Mouse (Mus musculus): Measurements from ENCODE around the gene Myo16. TPM values are rescaled to one million over a fixed set of nuclear protein-coding genes. Genes with fewer than 3 reads are reported as not detected.

Gene Myo16
- polyA plus RNA-seq, 1 experiment: 0.08 TPM

DNA sequence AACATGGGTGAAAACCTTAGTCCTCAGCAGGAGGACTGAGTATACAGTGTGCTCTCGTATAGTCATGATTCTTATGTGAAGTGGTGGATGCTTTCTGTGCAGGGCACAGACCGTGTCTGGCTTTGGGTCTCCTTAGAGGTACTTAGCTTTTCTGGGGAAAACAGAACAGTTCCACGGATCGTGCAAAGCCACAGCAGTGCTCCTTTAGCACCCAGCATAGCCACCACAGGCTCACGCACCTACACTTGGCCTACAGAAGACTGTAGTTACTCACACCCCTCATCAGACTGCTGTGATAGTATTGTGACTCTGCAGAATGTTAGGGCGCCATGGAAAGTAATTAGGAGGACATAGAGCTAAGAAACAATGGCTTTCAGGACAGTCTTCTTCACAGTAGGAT is 346.8 kb downstream of the Myo16 start:
- Histone ChIP-seq H3K27me3 (replicated peaks; ENCODE audit: control insufficient read depth, insufficient read depth, low read length) (no peaks in the 10 kb centered on the region), H3K4me3 (ENCODE audit: insufficient read depth, low read depth, low read length) (no peak overlapping the region), H3K27ac (ENCODE audit: insufficient read depth, low read depth, low read length) (no peak overlapping the region), H3K36me3 (ENCODE audit: control insufficient read depth, insufficient read depth, low read length) (no peaks in the 10 kb centered on the region), H3K4me1 (ENCODE audit: control insufficient read depth, insufficient read depth, low read length) (no peaks in the 10 kb centered on the region)
- WGBS: 91% methylated on average over 6 of the region's 6 CpGs
- TF ChIP-seq CTCF (conservative IDR thresholded peaks at IDR 0.05; ENCODE audit: insufficient read depth, insufficient read length, low read depth, low read length): no peak
- no peak for TF ChIP-seq POLR2A (IDR thresholded peaks at IDR 0.05; ENCODE audit: low read depth, low read length)
- no peak for DNase-seq

DNA sequence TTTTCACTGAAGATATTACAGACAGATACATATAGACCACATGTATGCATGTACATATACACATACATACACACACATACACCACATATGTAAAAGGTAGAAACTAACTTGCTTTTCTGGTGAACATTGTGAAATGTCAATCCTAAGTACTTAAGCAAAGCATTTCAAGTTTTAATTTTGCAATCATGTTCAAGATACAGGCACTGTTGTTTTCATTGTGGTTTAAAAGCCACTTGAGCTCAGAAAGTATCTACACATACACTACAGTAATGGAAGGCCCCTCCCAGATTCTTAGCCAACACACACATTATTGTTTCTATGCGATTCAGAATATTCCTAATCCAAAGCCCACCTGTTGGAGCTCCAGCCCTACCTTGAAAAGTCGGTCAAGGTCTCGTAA is 348.0 kb downstream of the Myo16 start:
- Histone ChIP-seq H3K4me3 (ENCODE audit: insufficient read depth, low read depth, low read length) (no peak overlapping the region), H3K27me3 (replicated peaks; ENCODE audit: control insufficient read depth, insufficient read depth, low read length) (no peaks in the 10 kb centered on the region), H3K36me3 (ENCODE audit: control insufficient read depth, insufficient read depth, low read length) (no peaks in the 10 kb centered on the region), H3K4me1 (ENCODE audit: control insufficient read depth, insufficient read depth, low read length) (no peaks in the 10 kb centered on the region), H3K27ac (ENCODE audit: insufficient read depth, low read depth, low read length) (no peak overlapping the region)
- DNase-seq: no peak
- TF ChIP-seq CTCF (conservative IDR thresholded peaks at IDR 0.05; ENCODE audit: insufficient read depth, insufficient read length, low read depth, low read length) (no peak), POLR2A (IDR thresholded peaks at IDR 0.05; ENCODE audit: low read depth, low read length) (no peak)
- 87% methylated on average over 3 of the region's 3 CpGs for WGBS

DNA sequence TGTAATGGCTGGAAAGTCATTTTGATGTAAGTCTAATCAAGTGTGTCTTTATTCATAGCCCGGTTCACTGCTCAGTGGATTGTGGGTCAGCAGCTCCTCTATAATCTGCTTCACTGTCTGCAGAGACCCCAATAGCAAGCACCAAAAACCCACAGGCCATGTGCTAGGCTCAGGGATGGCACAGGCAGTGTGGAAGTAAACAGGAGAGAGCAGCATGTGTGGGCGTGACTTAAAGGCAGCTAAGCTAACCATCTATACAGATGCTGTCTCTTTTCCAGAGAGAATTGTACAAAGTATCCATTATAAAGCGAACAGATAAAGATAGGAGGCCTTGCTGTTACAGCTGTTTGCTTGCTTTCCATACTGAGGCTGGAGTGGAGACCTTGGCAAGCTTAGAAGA is 358.4 kb downstream of the Myo16 start:
- 84% methylated on average over 3 of the region's 3 CpGs for WGBS
- no peaks in the 10 kb centered on the region for H3K4me1 ChIP-seq (ENCODE audit: control insufficient read depth, insufficient read depth, low read length)
- H3K4me3 ChIP-seq (ENCODE audit: insufficient read depth, low read depth, low read length): no peak overlapping the region
- no peak for DNase-seq
- H3K36me3 ChIP-seq (ENCODE audit: control insufficient read depth, insufficient read depth, low read length): no peaks in the 10 kb centered on the region
- no peak for TF ChIP-seq CTCF (conservative IDR thresholded peaks at IDR 0.05; ENCODE audit: insufficient read depth, insufficient read length, low read depth, low read length)
- no peak for TF ChIP-seq POLR2A (IDR thresholded peaks at IDR 0.05; ENCODE audit: low read depth, low read length)
- H3K27ac ChIP-seq (ENCODE audit: insufficient read depth, low read depth, low read length): no peak overlapping the region
- H3K27me3 ChIP-seq (replicated peaks; ENCODE audit: control insufficient read depth, insufficient read depth, low read length): no peaks in the 10 kb centered on the region

DNA sequence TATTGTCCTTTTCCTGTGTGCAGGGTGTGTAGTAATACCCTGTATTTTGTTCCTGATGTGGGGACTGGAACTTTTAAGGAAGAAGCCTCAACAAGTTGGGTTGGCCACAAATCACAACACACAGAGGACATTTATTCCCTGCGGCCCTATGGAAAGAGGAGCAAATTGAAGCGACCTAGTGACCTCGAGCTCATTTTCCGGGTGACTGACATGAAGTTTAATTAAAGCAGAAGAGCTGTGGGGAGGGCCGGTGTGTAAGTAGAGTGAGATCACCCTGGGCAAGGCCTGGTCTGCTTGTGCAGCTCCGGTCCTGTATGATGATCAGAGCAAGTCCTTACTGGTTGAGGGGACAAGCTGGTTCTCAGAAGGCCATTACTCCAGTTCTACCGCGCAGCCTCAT is 363.7 kb downstream of the Myo16 start:
- no peak overlapping the region for H3K27ac ChIP-seq (ENCODE audit: insufficient read depth, low read depth, low read length)
- H3K36me3 ChIP-seq (ENCODE audit: control insufficient read depth, insufficient read depth, low read length): no peaks in the 10 kb centered on the region
- WGBS: 57% methylated on average over 8 of the region's 8 CpGs
- DNase-seq: no peak
- no peak for TF ChIP-seq POLR2A (IDR thresholded peaks at IDR 0.05; ENCODE audit: low read depth, low read length)
- no peak for TF ChIP-seq CTCF (conservative IDR thresholded peaks at IDR 0.05; ENCODE audit: insufficient read depth, insufficient read length, low read depth, low read length)
- H3K4me3 ChIP-seq (ENCODE audit: insufficient read depth, low read depth, low read length): no peak overlapping the region
- no peaks in the 10 kb centered on the region for H3K4me1 ChIP-seq (ENCODE audit: control insufficient read depth, insufficient read depth, low read length)
- no peaks in the 10 kb centered on the region for H3K27me3 ChIP-seq (replicated peaks; ENCODE audit: control insufficient read depth, insufficient read depth, low read length)

DNA sequence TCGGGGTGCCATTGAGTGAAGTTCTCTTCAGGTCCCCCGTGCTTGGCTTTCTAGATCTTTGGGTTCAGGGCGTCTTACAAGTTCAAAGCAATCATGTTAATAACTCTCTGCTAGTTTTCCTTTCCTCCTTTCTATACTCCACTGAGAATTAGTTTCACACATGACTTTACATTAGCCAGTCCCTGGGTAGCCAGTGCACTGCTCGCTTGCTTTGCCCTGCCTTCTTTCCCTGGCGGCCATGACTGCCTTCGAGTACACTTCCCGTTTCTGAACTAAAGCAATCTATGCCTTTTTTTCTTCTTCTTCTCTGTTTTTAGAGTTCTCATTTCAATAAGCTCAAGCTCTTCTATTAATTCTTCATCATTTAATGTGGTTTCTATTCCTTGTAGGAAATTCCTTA is 365.6 kb downstream of the Myo16 start:
- Histone ChIP-seq H3K4me1 (ENCODE audit: control insufficient read depth, insufficient read depth, low read length) (no peaks in the 10 kb centered on the region), H3K4me3 (ENCODE audit: insufficient read depth, low read depth, low read length) (no peak overlapping the region), H3K27ac (ENCODE audit: insufficient read depth, low read depth, low read length) (no peak overlapping the region), H3K27me3 (replicated peaks; ENCODE audit: control insufficient read depth, insufficient read depth, low read length) (no peaks in the 10 kb centered on the region), H3K36me3 (ENCODE audit: control insufficient read depth, insufficient read depth, low read length) (no peaks in the 10 kb centered on the region)
- no peak for DNase-seq
- 75% methylated on average over 7 of the region's 7 CpGs for WGBS
- TF ChIP-seq POLR2A (IDR thresholded peaks at IDR 0.05; ENCODE audit: low read depth, low read length): no peak
- TF ChIP-seq CTCF (conservative IDR thresholded peaks at IDR 0.05; ENCODE audit: insufficient read depth, insufficient read length, low read depth, low read length): no peak

DNA sequence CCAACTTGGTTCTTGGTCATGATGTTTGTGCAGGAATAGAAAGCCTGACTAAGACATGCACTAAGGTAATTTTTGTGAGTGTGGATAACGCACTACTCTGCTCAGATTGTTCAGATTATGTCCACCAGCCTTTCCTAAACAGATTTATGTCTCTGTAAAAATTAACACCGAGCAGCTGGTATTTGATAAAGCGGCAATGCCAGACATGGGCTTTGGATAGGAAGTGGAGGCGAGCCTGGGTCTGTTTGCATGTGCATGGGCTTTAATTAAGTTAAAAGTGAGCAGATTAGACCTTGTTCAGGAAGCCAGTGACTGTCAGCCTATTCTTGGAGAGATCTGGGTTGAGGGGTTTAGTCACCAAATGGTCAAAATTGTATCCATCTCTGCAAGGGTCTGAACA is 367.8 kb downstream of the Myo16 start:
- no peaks in the 10 kb centered on the region for H3K36me3 ChIP-seq (ENCODE audit: control insufficient read depth, insufficient read depth, low read length)
- H3K27me3 ChIP-seq (replicated peaks; ENCODE audit: control insufficient read depth, insufficient read depth, low read length): no peaks in the 10 kb centered on the region
- no peak for TF ChIP-seq POLR2A (IDR thresholded peaks at IDR 0.05; ENCODE audit: low read depth, low read length)
- TF ChIP-seq CTCF (conservative IDR thresholded peaks at IDR 0.05; ENCODE audit: insufficient read depth, insufficient read length, low read depth, low read length): no peak
- 71% methylated on average over 4 of the region's 4 CpGs for WGBS
- no peak for DNase-seq
- H3K27ac ChIP-seq (ENCODE audit: insufficient read depth, low read depth, low read length): no peak overlapping the region
- no peaks in the 10 kb centered on the region for H3K4me1 ChIP-seq (ENCODE audit: control insufficient read depth, insufficient read depth, low read length)
- H3K4me3 ChIP-seq (ENCODE audit: insufficient read depth, low read depth, low read length): no peak overlapping the region

DNA sequence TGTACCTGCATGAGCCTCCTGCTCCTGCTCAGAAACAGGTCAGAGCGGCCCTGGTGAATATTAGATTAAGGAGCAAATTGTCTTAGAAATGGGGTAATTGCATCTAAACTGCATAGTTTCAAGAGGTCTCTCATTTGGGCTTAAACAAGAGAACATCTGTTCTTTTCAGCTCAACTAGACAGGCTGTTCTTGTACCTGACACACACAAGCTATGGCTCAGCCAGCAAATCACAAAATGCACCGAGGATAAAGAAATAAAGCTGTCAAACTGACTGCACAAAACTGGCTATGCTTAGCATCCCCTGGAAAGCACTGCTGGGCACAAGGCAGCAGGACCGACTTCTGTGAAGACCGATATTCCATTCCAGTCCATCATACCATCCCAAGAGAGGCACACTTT is 372.0 kb downstream of the Myo16 start:
- DNase-seq: no peak
- WGBS: 71% methylated on average over 4 of the region's 4 CpGs
- no peak overlapping the region for H3K27ac ChIP-seq (ENCODE audit: insufficient read depth, low read depth, low read length)
- H3K4me3 ChIP-seq (ENCODE audit: insufficient read depth, low read depth, low read length): no peak overlapping the region
- H3K4me1 ChIP-seq (ENCODE audit: control insufficient read depth, insufficient read depth, low read length): no peaks in the 10 kb centered on the region
- no peak for TF ChIP-seq POLR2A (IDR thresholded peaks at IDR 0.05; ENCODE audit: low read depth, low read length)
- no peak for TF ChIP-seq CTCF (conservative IDR thresholded peaks at IDR 0.05; ENCODE audit: insufficient read depth, insufficient read length, low read depth, low read length)
- H3K36me3 ChIP-seq (ENCODE audit: control insufficient read depth, insufficient read depth, low read length): no peaks in the 10 kb centered on the region
- H3K27me3 ChIP-seq (replicated peaks; ENCODE audit: control insufficient read depth, insufficient read depth, low read length): no peaks in the 10 kb centered on the region

DNA sequence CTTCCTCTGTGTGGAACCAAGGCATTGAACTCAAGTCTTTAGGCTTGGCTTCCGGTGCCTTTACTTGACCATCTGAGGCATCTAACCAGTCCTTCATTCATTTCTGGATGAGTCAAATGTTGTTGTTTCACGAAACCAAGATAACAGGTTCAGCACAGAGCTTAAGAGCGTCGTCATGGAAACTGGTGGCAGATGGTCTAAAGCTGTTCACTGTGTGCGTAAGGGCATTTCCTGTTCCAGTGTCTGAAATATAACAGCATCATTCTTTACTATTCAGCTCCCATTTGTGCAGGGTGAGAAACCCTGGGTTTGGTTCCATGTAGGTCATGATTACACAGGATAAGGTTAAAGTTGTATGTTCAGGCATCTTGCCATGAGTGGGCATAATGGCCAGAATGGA is 372.9 kb downstream of the Myo16 start:
- Histone ChIP-seq H3K4me1 (ENCODE audit: control insufficient read depth, insufficient read depth, low read length) (no peaks in the 10 kb centered on the region), H3K36me3 (ENCODE audit: control insufficient read depth, insufficient read depth, low read length) (no peaks in the 10 kb centered on the region), H3K27me3 (replicated peaks; ENCODE audit: control insufficient read depth, insufficient read depth, low read length) (no peaks in the 10 kb centered on the region), H3K27ac (ENCODE audit: insufficient read depth, low read depth, low read length) (no peak overlapping the region), H3K4me3 (ENCODE audit: insufficient read depth, low read depth, low read length) (no peak overlapping the region)
- 76% methylated on average over 5 of the region's 5 CpGs for WGBS
- DNase-seq: no peak
- no peak for TF ChIP-seq CTCF (conservative IDR thresholded peaks at IDR 0.05; ENCODE audit: insufficient read depth, insufficient read length, low read depth, low read length)
- TF ChIP-seq POLR2A (IDR thresholded peaks at IDR 0.05; ENCODE audit: low read depth, low read length): no peak

All from kidney, adult 2 months (tissue).